Mouse (Mus musculus) MEL-GATA-1-ER (cell line): ENCODE results near the gene Daxx.

ENCODE experiments used
- DNase-seq: peaks from one replicate; pipeline ENCODE4 v3.0.0-alpha.2; 2012; ENCODE audit warnings: low read depth; ENCODE audit errors: extremely low read depth

Gene Daxx

GRCm38 (mm10) chr17:33920282-33921097 is 11.3 kb downstream of the Daxx start:
- no peak for DNase-seq

- no peak for DNase-seq
Observed at GRCm38 (mm10) chr17:33921361-33921760, 12.1 kb downstream of the Daxx start.

- peak; percentile 61 for DNase-seq
Observed at GRCm38 (mm10) chr17:33924577-33925283, 15.5 kb downstream of the Daxx start.

- no peak for DNase-seq
Observed at GRCm38 (mm10) chr17:33925406-33926116, 16.3 kb downstream of the Daxx start.

GRCm38 (mm10) chr17:33926207-33926932 is 17.2 kb downstream of the Daxx start:
- DNase-seq: no peak

GRCm38 (mm10) chr17:33928251-33928947 is 19.2 kb downstream of the Daxx start:
- DNase-seq: no peak

GRCm38 (mm10) chr17:33929371-33930279 is 20.4 kb downstream of the Daxx start, which contains the start of gene Rgl2:
Gene Rgl2 (plus strand): TSS chr17:33929543.
- peak; percentile 70 for DNase-seq

- DNase-seq: no peak
Observed at GRCm38 (mm10) chr17:33930280-33931158, 21.3 kb downstream of the Daxx start.

GRCm38 (mm10) chr17:33931159-33931866 is 22.1 kb downstream of the Daxx start:
- DNase-seq: no peak

GRCm38 (mm10) chr17:33931947-33932346 is 22.7 kb downstream of the Daxx start:
- no peak for DNase-seq

GRCm38 (mm10) chr17:33932448-33932847 is 23.2 kb downstream of the Daxx start:
- no peak for DNase-seq

- DNase-seq: no peak
Observed at GRCm38 (mm10) chr17:33932970-33933369, 23.8 kb downstream of the Daxx start.

- DNase-seq: no peak
Observed at GRCm38 (mm10) chr17:33935422-33936055, 26.3 kb downstream of the Daxx start.

GRCm38 (mm10) chr17:33936993-33937392 is 27.8 kb downstream of the Daxx start:
- DNase-seq: no peak

GRCm38 (mm10) chr17:33938783-33939182 is 29.6 kb downstream of the Daxx start:
- no peak for DNase-seq

GRCm38 (mm10) chr17:33940206-33940805 is 31.1 kb downstream of the Daxx start, which contains the start of the genes Pfdn6 and Wdr46:
Gene Pfdn6 (minus strand): TSS chr17:33940343.
Gene Wdr46 (plus strand): TSS chr17:33940660.
- DNase-seq: peak; percentile 93

- no peak for DNase-seq
Observed at GRCm38 (mm10) chr17:33940981-33941380, 31.8 kb downstream of the Daxx start.
